Mouse (Mus musculus) embryonic fibroblast, embryonic 13.5 days (primary cell): ENCODE results near the gene Mybph.

Experiments used
- CTCF ChIP-seq: IDR thresholded peaks from 2 replicates; pipeline ENCODE4 v1.5.1; 2011; ENCODE audit warnings: mild to moderate bottlenecking, control low read depth, low read length, moderate library complexity, borderline replicate concordance; ENCODE audit not compliant: insufficient read depth
- POLR2A ChIP-seq: IDR thresholded peaks from 2 replicates; pipeline ENCODE4 v1.6.1; 2011; ENCODE audit warnings: low read depth, mild to moderate bottlenecking, control low read depth, low read length, moderate library complexity

DNA sequence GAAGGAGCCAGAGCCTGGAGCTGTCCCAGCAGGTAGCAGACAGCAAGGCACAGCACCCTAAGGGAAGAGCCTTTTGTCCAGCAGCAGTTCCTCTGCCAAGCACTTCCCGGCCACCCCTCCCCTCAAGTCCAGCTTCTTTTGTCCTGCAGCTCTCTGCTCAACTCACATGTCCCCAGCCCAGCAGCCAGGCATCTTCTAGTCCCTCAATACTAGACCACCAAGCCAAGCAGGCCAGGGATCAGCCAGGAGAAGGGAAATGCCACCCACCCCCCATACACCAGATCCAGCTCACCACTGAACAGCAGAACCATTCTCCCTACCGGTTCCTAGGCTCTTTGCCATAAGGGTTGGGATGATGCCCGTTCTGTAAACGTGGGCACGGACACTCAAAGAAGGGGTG lies 26.4 kb downstream of the Mybph start:
- TF ChIP-seq CTCF = no peak
- no peak for TF ChIP-seq POLR2A
